Mouse (Mus musculus) embryonic fibroblast, embryonic 13.5 days (primary cell): ENCODE measurements around the gene Adgrg1. TPM values are rescaled to one million over a fixed set of nuclear protein-coding genes. Genes with fewer than 3 reads are reported as not detected.

ENCODE experiments used
- H3K27ac ChIP-seq: 2 replicates; pipeline ENCODE4 v1.5.1; 2012; ENCODE audit warnings: low read length, control low read depth, inconsistent platforms; ENCODE audit not compliant: insufficient read depth
- H3K4me1 ChIP-seq: 2 replicates; pipeline ENCODE4 v1.6.1; 2011; ENCODE audit warnings: low read length; ENCODE audit not compliant: control insufficient read depth, insufficient read depth
- H3K4me3 ChIP-seq: 2 replicates; pipeline ENCODE4 v1.5.1; 2011; ENCODE audit warnings: mild to moderate bottlenecking, control low read depth, low read length; ENCODE audit not compliant: insufficient read depth
- CTCF ChIP-seq: IDR thresholded peaks from 2 replicates; pipeline ENCODE4 v1.5.1; 2011; ENCODE audit warnings: mild to moderate bottlenecking, control low read depth, low read length, moderate library complexity, borderline replicate concordance; ENCODE audit not compliant: insufficient read depth
- POLR2A ChIP-seq: IDR thresholded peaks from 2 replicates; pipeline ENCODE4 v1.6.1; 2011; ENCODE audit warnings: low read depth, mild to moderate bottlenecking, control low read depth, low read length, moderate library complexity
- polyA plus RNA-seq: library from polyadenylated mRNA; stranded (reverse); fragments of >200 nt; gene quantifications from 2 replicates; pipeline ENCODE4 v1.2.4, GENCODE M21; 2011; ENCODE audit warnings: low read depth; ENCODE audit not compliant: missing spikeins, insufficient read length

The Adgrg1 gene
- 3.1 and 3.4 TPM in 2 replicates for polyA plus RNA-seq

DNA sequence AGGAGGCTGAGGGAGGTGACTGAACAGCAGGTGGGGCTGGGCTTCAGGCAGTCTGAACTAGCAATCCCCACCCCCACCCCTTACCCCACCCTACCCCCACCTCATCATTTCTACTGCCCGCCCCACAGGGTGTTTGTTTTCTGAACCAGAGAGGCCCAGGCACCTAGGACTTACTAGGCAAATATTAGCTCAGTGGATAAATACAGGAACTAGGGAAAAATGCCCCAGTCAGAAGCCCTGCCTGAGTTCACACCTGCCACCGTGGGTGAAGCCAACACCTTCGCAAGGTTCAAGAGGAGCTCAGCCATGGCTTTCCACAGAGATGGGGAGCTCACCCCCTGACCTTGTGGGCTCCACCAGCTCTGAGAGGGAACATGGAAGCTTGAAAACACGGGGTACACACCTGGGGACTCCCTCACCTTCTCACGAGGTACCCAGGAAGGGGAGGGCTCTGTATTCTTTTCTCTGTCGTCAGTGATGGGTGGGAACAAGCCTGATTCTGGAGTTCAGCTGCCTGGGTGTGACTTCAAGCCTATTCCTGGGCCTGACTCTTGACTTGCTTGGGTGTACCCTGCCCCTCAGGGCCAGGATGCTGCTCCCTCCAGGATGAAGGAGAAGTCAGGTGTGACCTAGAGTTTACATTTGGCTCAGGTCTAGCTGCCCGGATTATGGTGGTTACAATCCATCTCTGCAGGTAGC is at the start of gene Adgrg1:
Gene Adgrg1, plus strand, starts transcription at position 285 of the 699 bp plus-strand sequence.
- TF ChIP-seq POLR2A (no peak), CTCF (no peak)
- Histone ChIP-seq H3K27ac (no peak within 1 kb of the TSS), H3K4me1 (no peaks in the 10 kb centered on the region), H3K4me3 (no peak within 1 kb of the TSS)

DNA sequence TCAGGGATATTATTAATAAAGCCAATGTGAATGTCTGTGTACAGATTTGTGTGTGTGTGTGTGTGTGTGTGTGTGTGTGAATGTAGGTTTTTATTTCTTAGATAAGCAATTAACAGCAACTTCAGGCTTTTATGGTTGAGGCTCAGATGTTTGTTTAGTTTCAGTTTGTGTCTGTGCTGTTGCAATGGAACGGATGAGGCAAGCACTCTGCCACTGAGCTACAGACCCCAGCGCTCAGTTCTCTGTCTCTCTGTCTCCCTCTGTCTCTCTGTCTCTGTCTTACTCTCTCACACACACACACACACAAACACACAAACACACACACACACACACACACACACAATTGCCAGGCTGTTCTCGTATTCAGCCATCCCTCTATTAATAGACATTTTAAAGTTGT is 46.3 kb upstream of the Adgrg1 start:
- Histone ChIP-seq H3K27ac (no peak overlapping the region), H3K4me3 (no peak overlapping the region), H3K4me1 (no peaks in the 10 kb centered on the region)
- TF ChIP-seq POLR2A (no peak), CTCF (no peak)

DNA sequence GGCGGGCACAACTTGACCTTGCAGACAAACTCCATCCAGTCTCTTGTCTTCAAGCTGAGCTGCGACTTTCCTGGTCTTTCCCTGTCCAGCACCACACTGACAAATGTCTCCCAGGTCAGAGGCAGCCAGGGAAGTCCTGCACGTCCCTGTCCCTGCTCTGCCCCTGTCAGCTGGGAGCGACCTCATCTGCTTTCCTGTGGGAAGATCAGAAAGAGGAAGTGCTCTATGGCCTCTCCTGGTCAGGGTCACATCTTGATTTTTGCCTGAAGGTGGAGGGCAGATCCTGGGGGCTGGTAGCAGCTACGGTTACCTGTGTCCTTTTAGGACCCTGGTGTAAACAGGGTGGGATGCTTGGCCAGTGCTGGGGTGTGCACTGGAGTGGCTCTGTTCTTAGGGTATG is 40.6 kb upstream of the Adgrg1 start:
- Histone ChIP-seq H3K4me1 (no peaks in the 10 kb centered on the region), H3K27ac (no peak overlapping the region), H3K4me3 (no peak overlapping the region)
- TF ChIP-seq POLR2A: no peak
- TF ChIP-seq CTCF: no peak

DNA sequence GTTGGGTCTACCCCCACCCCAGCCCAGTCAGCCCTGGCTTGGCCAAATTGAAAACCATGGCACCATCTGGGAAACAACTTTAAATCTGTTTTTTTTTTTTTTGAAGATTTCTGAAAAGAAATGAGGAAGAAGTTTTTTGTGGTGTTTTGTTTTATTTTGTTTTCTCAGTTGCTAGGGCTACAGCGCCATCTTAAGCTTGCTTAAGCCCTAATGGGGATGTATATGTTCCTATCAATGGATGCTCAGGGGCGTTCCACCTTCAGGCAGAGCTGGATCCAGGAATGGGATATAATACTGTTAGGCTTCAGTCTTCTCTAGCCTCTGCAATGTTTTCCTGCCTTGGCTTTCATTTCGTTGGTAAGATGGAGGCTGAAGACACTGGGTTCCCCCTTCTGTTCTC is 39.4 kb upstream of the Adgrg1 start:
- Histone ChIP-seq H3K4me3 (no peak overlapping the region), H3K4me1 (no peaks in the 10 kb centered on the region), H3K27ac (no peak overlapping the region)
- TF ChIP-seq POLR2A: no peak
- TF ChIP-seq CTCF: no peak

DNA sequence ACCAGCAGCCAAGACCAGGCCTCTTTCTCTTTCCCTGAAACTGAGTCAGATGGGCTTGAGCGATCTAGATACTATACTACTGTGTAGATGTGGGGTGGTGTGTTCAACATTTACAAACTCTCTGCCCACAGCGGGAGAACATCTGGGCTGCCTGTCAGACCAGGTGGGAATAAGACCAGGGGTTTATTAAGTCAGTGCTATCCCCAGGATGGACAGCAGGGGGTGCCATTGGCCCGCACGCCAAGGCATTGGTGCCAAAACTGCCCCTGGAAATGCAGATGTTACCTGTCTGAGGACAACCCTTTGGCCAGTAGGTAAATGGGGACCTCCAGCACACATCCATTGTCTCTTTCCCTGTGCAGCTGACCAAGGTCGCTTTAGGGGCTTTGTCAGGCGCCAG is 32.0 kb upstream of the Adgrg1 start:
- H3K27ac ChIP-seq: no peak overlapping the region
- peak; percentile 79; the same call in 1 of the 2 replicates for TF ChIP-seq CTCF
- TF ChIP-seq POLR2A: no peak
- no peaks in the 10 kb centered on the region for H3K4me1 ChIP-seq
- no peak overlapping the region for H3K4me3 ChIP-seq

DNA sequence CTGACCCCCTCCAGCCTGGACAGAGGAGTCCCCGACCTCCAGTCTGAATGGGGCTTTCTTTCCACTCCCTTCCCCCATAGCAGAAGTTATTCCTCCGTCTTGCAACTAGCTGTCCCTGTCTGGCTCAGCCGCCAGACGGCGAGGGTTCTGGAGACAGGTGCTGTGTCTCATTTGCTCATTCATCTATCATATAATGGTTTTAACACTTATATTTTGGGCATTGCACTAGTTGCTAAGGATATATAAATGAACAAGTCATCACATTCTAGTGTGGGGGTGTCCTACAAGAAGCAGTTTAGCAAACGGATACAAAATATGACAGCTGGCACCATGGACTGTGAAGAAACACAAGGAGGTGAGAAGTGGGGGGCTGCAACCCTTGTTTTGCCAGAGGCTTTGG is 29.4 kb upstream of the Adgrg1 start:
- Histone ChIP-seq H3K4me1 (no peaks in the 10 kb centered on the region), H3K27ac (no peak overlapping the region), H3K4me3 (no peak overlapping the region)
- TF ChIP-seq POLR2A: no peak
- no peak for TF ChIP-seq CTCF

DNA sequence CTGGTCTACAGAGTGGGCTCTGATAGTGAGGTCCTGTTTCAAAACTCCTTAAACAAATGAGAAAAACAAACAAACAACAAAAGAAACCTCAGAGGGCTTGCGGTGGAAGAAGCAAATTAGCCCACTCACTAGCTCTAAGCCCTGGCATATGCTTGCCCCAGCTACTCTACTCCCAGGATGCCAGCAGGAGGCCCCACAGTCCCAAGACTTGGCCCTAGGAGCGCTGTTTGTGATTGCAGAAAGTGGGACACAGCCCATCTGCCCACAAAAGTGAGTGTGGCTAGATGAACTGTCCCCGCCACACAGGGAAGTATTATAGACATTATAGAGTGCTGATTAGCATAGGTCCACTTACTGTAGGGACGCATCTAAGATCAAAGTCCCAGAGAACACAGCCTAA is 26.1 kb upstream of the Adgrg1 start:
- Histone ChIP-seq H3K27ac (no peak overlapping the region), H3K4me3 (no peak overlapping the region), H3K4me1 (no peaks in the 10 kb centered on the region)
- TF ChIP-seq POLR2A (no peak), CTCF (no peak)

DNA sequence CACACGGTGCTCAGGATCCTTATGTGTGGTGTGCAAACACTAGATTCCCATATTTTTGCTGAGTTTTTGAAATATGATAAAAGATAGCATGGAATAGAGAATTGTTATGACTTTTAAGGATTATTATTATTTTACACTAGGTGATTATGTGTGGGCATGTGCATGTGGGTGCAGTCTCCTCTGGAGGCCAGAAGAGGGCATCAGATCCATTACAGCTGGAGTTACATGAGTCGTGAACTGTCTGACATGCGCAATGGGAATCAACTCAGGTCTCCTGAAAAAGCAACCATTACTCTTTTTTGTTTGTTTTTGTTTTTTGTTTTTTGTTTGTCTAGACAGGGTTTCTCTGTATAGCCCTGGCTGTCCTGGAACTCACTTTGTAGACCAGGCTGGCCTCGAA is 25.5 kb upstream of the Adgrg1 start:
- TF ChIP-seq POLR2A (no peak), CTCF (no peak)
- Histone ChIP-seq H3K27ac (no peak overlapping the region), H3K4me1 (peaks cover 5% of the 10 kb centered on the region; the same call in 1 of the 2 replicates), H3K4me3 (no peak overlapping the region)

DNA sequence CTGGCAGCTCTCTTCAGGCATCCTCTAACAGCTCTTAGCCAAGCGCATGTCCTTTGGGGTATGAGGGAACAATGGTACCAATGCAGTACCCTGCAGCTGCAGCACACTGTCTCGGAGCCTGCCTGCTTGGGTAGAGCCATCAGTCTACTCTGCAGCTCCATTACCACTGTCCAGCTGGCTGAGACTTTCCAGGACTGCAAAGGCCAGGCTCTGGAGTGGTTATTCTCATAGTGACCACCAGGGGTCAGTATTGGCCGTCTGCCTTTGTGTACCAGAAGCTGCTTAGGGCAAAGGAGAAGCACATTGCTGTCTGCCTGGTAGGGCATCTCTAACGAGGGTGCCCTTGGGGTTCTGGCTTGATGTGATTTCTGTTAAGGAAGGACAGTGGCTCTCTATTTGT is 24.5 kb upstream of the Adgrg1 start:
- no peak overlapping the region for H3K27ac ChIP-seq
- peaks cover 13% of the 10 kb centered on the region for H3K4me1 ChIP-seq
- H3K4me3 ChIP-seq: no peak overlapping the region
- TF ChIP-seq CTCF (peak; percentile 49; the same call in 1 of the 2 replicates), POLR2A (no peak)

DNA sequence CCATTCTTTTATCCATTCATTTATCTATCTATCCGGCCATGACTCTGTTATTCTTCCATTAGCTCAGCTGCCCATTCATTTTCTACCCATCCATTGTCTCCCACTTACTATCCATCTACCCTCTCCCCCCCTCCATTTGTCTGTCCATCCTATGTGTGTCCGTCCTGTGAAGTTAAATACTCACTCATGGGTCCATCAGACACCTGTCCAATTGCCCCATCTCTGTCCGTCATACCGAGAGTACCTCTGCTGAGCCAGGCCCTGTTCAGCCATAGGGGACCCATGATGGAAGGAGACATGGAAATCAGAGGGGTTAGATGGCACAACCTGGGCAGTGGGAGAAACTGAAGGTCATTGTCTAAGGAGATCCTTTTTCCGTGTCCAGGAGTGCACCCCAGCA is 24.1 kb upstream of the Adgrg1 start:
- no peak for TF ChIP-seq CTCF
- TF ChIP-seq POLR2A: no peak
- peaks cover 13% of the 10 kb centered on the region for H3K4me1 ChIP-seq
- no peak overlapping the region for H3K4me3 ChIP-seq
- H3K27ac ChIP-seq: no peak overlapping the region

DNA sequence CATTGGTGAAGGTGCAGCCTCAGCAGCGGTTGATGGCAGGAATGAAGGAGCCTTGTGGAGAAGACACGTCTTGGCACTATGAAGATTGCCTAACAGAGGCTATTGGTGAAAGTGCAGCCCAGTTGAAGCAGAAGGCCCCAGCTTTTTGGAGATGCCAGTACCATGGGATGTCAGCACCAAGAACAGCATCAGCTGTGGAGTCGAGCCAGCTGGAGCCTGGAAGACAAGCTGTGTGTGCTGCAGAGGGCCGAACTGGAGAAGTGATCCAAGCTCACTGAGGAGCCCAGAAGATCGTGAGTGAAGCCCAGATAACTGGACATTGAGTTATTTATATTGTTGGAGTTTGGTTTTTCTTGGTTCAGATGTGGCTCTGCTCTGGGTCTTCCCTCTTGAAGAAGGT is 22.5 kb upstream of the Adgrg1 start:
- TF ChIP-seq POLR2A (no peak), CTCF (no peak)
- Histone ChIP-seq H3K4me1 (peaks cover 13% of the 10 kb centered on the region), H3K4me3 (no peak overlapping the region), H3K27ac (no peak overlapping the region)
